ENCODE assay signal across 9 mouse cellular contexts in genomic region chr13:23411311-23412210, GRCm38 (mm10). TPM values are rescaled to one million over a fixed set of nuclear protein-coding genes. Genes with fewer than 3 reads are reported as not detected.
DNase-seq lines count a peak whose midpoint lies in the region; ATAC-seq lines count a peak whose summit lies in the region.
"Had no signal": no experiment of that assay in that cellular context is flagged by ENCODE, and none has a peak within 500 bp of the region (broad histone marks: within the 10 kb centered on the region; RNA-seq: fewer than 3 reads in every experiment).

No protein-coding gene starts in this region.

- intact Hi-C loops in gastrocnemius, postnatal 14 days (cut with DNase I; ENCODE audit: low total_unique reads), result no loop called here

- ATAC-seq in heart, embryonic 12.5 days (ENCODE audit: insufficient number of reproducible peaks, low FRiP score), result no peak
- no peak for ATAC-seq in hindbrain, embryonic 12.5 days (ENCODE audit: low FRiP score)
- ATAC-seq in liver, embryonic 16.5 days (ENCODE audit: low read depth), result 0 out of 2 replicates have a peak, but pooled peaks have one; percentile 32
- no peak for ATAC-seq in stomach, embryonic 14.5 days (ENCODE audit: insufficient number of reproducible peaks, insufficient read depth, low FRiP score, low read depth)

- WGBS in heart, embryonic 12.5 days, result 3% methylated on average over 29 of the region's 29 CpGs
- WGBS in hindbrain, embryonic 12.5 days, result 5% methylated on average over 29 of the region's 29 CpGs
- 7% methylated on average over 29 of the region's 29 CpGs for WGBS in liver, embryonic 16.5 days (ENCODE audit: insufficient replicate concordance)
- WGBS in stomach, embryonic 14.5 days, result 7% methylated on average over 29 of the region's 29 CpGs

- DNase-seq in heart, adult 9 months (ENCODE audit: low spot score in 2 of 2), result no peak
- peak; percentile 98 for DNase-seq in ES-CJ7 (ENCODE audit: low read depth, low spot score)
- DNase-seq in cerebellum, postnatal 25 days, result peak; percentile 70 to 74
- DNase-seq in gastrocnemius, postnatal 14 days, result no peak

- H3K4me2 ChIP-seq in heart, embryonic 12.5 days, result peak overlapping the region; percentile 71
- peak overlapping the region; percentile 57 for H3K4me2 ChIP-seq in hindbrain, embryonic 12.5 days (replicated peaks)
- H3K4me2 ChIP-seq in liver, embryonic 16.5 days (ENCODE audit: low read depth, low read length), result peak overlapping the region; percentile 74
- peak overlapping the region; percentile 60 for H3K4me2 ChIP-seq in stomach, embryonic 14.5 days (replicated peaks; ENCODE audit: low read depth, low read length)

- peak overlapping the region; percentile 48 for H3K4me3 ChIP-seq in heart, embryonic 12.5 days
- H3K4me3 ChIP-seq in hindbrain, embryonic 12.5 days, result peak overlapping the region; percentile 31
- peak overlapping the region; percentile 55 for H3K4me3 ChIP-seq in liver, embryonic 16.5 days (ENCODE audit: low read depth, low read length)
- H3K4me3 ChIP-seq in stomach, embryonic 14.5 days (ENCODE audit: low read depth, low read length), result peak overlapping the region; percentile 29

- H3K4me1 ChIP-seq in heart, embryonic 12.5 days (replicated peaks), result peaks cover 10% of the 10 kb centered on the region
- H3K4me1 ChIP-seq in hindbrain, embryonic 12.5 days, result peaks cover 6% of the 10 kb centered on the region; the same call in 1 of the 2 replicates
- peaks cover 7% of the 10 kb centered on the region; the same call in 1 of the 2 replicates for H3K4me1 ChIP-seq in liver, embryonic 16.5 days (ENCODE audit: control insufficient read depth, low read depth, low read length)
- no peaks in the 10 kb centered on the region; the same call in 1 of the 2 replicates for H3K4me1 ChIP-seq in stomach, embryonic 14.5 days (ENCODE audit: control insufficient read depth, insufficient read depth, low read length)

- no peaks in the 10 kb centered on the region for H3K36me3 ChIP-seq in heart, embryonic 12.5 days
- no peaks in the 10 kb centered on the region for H3K36me3 ChIP-seq in hindbrain, embryonic 12.5 days
- H3K36me3 ChIP-seq in liver, embryonic 16.5 days (ENCODE audit: control insufficient read depth, insufficient read depth), result no peaks in the 10 kb centered on the region
- H3K36me3 ChIP-seq in stomach, embryonic 14.5 days (ENCODE audit: control insufficient read depth, insufficient read depth, low read length), result no peaks in the 10 kb centered on the region

- peak overlapping the region; percentile 54 for H3K9ac ChIP-seq in heart, embryonic 12.5 days
- H3K9ac ChIP-seq in hindbrain, embryonic 12.5 days, result no peak overlapping the region
- no peak overlapping the region for H3K9ac ChIP-seq in liver, embryonic 16.5 days (ENCODE audit: low read depth, low read length)
- H3K9ac ChIP-seq in stomach, embryonic 14.5 days (replicated peaks; ENCODE audit: low read depth, low read length), result no peak overlapping the region

- H3K9me3 ChIP-seq in heart, embryonic 12.5 days (replicated peaks), result no peaks in the 10 kb centered on the region
- H3K9me3 ChIP-seq in hindbrain, embryonic 12.5 days (replicated peaks), result no peaks in the 10 kb centered on the region
- H3K9me3 ChIP-seq in liver, embryonic 16.5 days (replicated peaks; ENCODE audit: control insufficient read depth, low read length), result no peaks in the 10 kb centered on the region
- no peaks in the 10 kb centered on the region for H3K9me3 ChIP-seq in stomach, embryonic 14.5 days (ENCODE audit: control insufficient read depth, low read depth, low read length)

- H3K27me3 ChIP-seq in heart, embryonic 12.5 days (replicated peaks), result peaks cover 15% of the 10 kb centered on the region
- H3K27me3 ChIP-seq in hindbrain, embryonic 12.5 days, result peaks cover 26% of the 10 kb centered on the region
- H3K27me3 ChIP-seq in liver, embryonic 16.5 days (ENCODE audit: control insufficient read depth, insufficient read depth, low read depth, low read length), result peaks cover 3% of the 10 kb centered on the region
- 0 out of 2 replicates have a peak, but pooled peaks cover 2% of the 10 kb centered on the region for H3K27me3 ChIP-seq in stomach, embryonic 14.5 days (ENCODE audit: control insufficient read depth, insufficient read depth, low read length)

- H3K27ac ChIP-seq in heart, embryonic 12.5 days (ENCODE audit: poor library complexity, severe bottlenecking), result no peak overlapping the region
- H3K27ac ChIP-seq in hindbrain, embryonic 12.5 days, result no peak overlapping the region
- no peak overlapping the region for H3K27ac ChIP-seq in liver, embryonic 16.5 days (ENCODE audit: low read length)
- no peak overlapping the region for H3K27ac ChIP-seq in stomach, embryonic 14.5 days (ENCODE audit: low read length)

RNA-seq across cellular contexts. Expression of gene Abt1, which starts 12.1 kb away (rescaled TPM):
- 8.1 and 8.9 TPM in 2 replicates for polyA plus RNA-seq in heart, embryonic 12.5 days (2016; fragmentation: Nextera tagmentation; extraction: Ambion mirVana)
- polyA plus RNA-seq in hindbrain, embryonic 12.5 days (2016; fragmentation: Nextera tagmentation; extraction: Ambion mirVana), result 11.6 and 12.0 TPM in 2 replicates
- polyA plus RNA-seq in liver, embryonic 16.5 days (2015; fragmentation: Nextera tagmentation; extraction: Ambion mirVana), result 4.5 TPM in 2 replicates
- 12.0 and 12.4 TPM in 2 replicates for polyA plus RNA-seq in stomach, embryonic 14.5 days (2014; fragmentation: Nextera tagmentation; extraction: Ambion mirVana)
- total RNA-seq in gastrocnemius, postnatal 14 days (2021), result 1 to 10 TPM; 4.5 to 4.7 TPM

RNA-seq across cellular contexts. Expression of gene Zfp322a, which starts 42.6 kb away (rescaled TPM):
- 43.0 and 46.7 TPM in 2 replicates for polyA plus RNA-seq in heart, embryonic 12.5 days (2016; fragmentation: Nextera tagmentation; extraction: Ambion mirVana)
- polyA plus RNA-seq in hindbrain, embryonic 12.5 days (2016; fragmentation: Nextera tagmentation; extraction: Ambion mirVana), result 58.9 and 63.2 TPM in 2 replicates
- polyA plus RNA-seq in liver, embryonic 16.5 days (2015; fragmentation: Nextera tagmentation; extraction: Ambion mirVana), result 12.0 and 13.1 TPM in 2 replicates
- polyA plus RNA-seq in stomach, embryonic 14.5 days (2014; fragmentation: Nextera tagmentation; extraction: Ambion mirVana), result 44.3 and 49.8 TPM in 2 replicates
- 10 to 100 TPM; 11.5 TPM for total RNA-seq in gastrocnemius, postnatal 14 days (2021)

RNA-seq across cellular contexts. Expression of gene Btn1a1, which starts 54.1 kb away (rescaled TPM):
- 2.6 and 2.9 TPM in 2 replicates for polyA plus RNA-seq in heart, embryonic 12.5 days (2016; fragmentation: Nextera tagmentation; extraction: Ambion mirVana)
- 0.12 TPM in 1 of 2 replicates, not detected in the other for polyA plus RNA-seq in hindbrain, embryonic 12.5 days (2016; fragmentation: Nextera tagmentation; extraction: Ambion mirVana)
- 1.9 and 2.0 TPM in 2 replicates for polyA plus RNA-seq in liver, embryonic 16.5 days (2015; fragmentation: Nextera tagmentation; extraction: Ambion mirVana)
- 0.17 TPM in 1 of 2 replicates, not detected in the other for polyA plus RNA-seq in stomach, embryonic 14.5 days (2014; fragmentation: Nextera tagmentation; extraction: Ambion mirVana)
- total RNA-seq in gastrocnemius, postnatal 14 days (2021), result not detected
- total RNA-seq: liver, adult 2 months had no signal
- polyA plus RNA-seq: liver, adult 2 months had no signal

Comparison
In these comparisons a context has a peak if more than half of its experiments do, and no peak if none do; other contexts are left out.
1. DNase-seq: peak in ES-CJ7 (single experiment) and cerebellum, postnatal 25 days (2 of 2); none in heart, adult 9 months (0 of 2) and gastrocnemius, postnatal 14 days (single experiment).
2. Peak in every context shown above with its lines, with median percentiles within 50 percentile points of each other: H3K4me2 ChIP-seq and H3K4me3 ChIP-seq.